Mouse (Mus musculus) neural tube, embryonic 11.5 days (tissue): ENCODE measurements around the gene Adssl1. TPM values are rescaled to one million over a fixed set of nuclear protein-coding genes. Genes with fewer than 3 reads are reported as not detected.

Experiments used
- ATAC-seq: fragments of 200-750 bp; cut with Nextera tagmentation; 2 replicates; pipeline ENCODE4 v1.8.0; 2017; ENCODE audit warnings: moderate number of reproducible peaks, mild to moderate bottlenecking, moderate TSS enrichment, moderate library complexity; ENCODE audit not compliant: insufficient read depth, low FRiP score, low TSS enrichment
- DNase-seq: peaks from one replicate; pipeline ENCODE4 v3.0.0-alpha.2; 2015; ENCODE audit warnings: low spot score
- H3K27ac ChIP-seq: fragments of 300-500 bp; sonication (generic); 2 replicates; pipeline ENCODE4 v1.5.1; 2014; ENCODE audit warnings: low read depth, mild to moderate bottlenecking, low read length
- H3K27me3 ChIP-seq: fragments of 300-500 bp; sonication (generic); 2 replicates; pipeline ENCODE4 v1.6.1; 2014; ENCODE audit warnings: mild to moderate bottlenecking, low read length, mixed read lengths; ENCODE audit not compliant: control insufficient read depth, insufficient read depth
- H3K36me3 ChIP-seq: fragments of 300-500 bp; sonication (generic); 2 replicates; pipeline ENCODE4 v1.6.1; 2014; ENCODE audit warnings: mild to moderate bottlenecking, low read length, moderate library complexity, mixed read lengths; ENCODE audit not compliant: control insufficient read depth, insufficient read depth
- H3K4me1 ChIP-seq: fragments of 300-500 bp; sonication (generic); 2 replicates; pipeline ENCODE4 v1.6.1; 2014; ENCODE audit warnings: low read length, mixed read lengths; ENCODE audit not compliant: control insufficient read depth, insufficient read depth
- H3K4me2 ChIP-seq: fragments of 300-500 bp; sonication (generic); 2 replicates; pipeline ENCODE4 v1.6.1; 2014; ENCODE audit warnings: low read depth, mild to moderate bottlenecking, moderate library complexity
- H3K4me3 ChIP-seq: fragments of 300-500 bp; sonication (generic); 2 replicates; pipeline ENCODE4 v1.5.1; 2014; ENCODE audit warnings: low read depth, low read length
- H3K9ac ChIP-seq: fragments of 300-500 bp; sonication (generic); 2 replicates; pipeline ENCODE4 v1.6.1; 2014; ENCODE audit warnings: mild to moderate bottlenecking, low read length
- H3K9me3 ChIP-seq: fragments of 300-500 bp; sonication (generic); 2 replicates; pipeline ENCODE4 v1.6.1; 2016; ENCODE audit warnings: low read length; ENCODE audit not compliant: control insufficient read depth
- whole genome bisulfite sequencing: fragments of 180-500 bp; shearing (Covaris S2); extraction: QIAGEN DNeasy Blood & Tissue Kit; methylation state at CpG from one replicate; pipeline ENCODE4 v1.1.7; 2014; 5-methylcytosine and 5-hydroxymethylcytosine counted together
- polyA plus RNA-seq: library from polyadenylated mRNA; unstranded; fragments of >200 nt; fragmentation: Nextera tagmentation; extraction: Ambion mirVana; gene quantifications from 2 replicates; pipeline ENCODE4 v1.2.1, GENCODE M21; 2014

Adssl1 gene
- polyA plus RNA-seq, 1 experiment from 2014 or later, result 4.6 TPM

- no peaks in the 10 kb centered on the region for H3K9me3 ChIP-seq
- 0 out of 2 replicates have a peak, but pooled peaks cover 2% of the 10 kb centered on the region for H3K36me3 ChIP-seq
- H3K9ac ChIP-seq, result no peak overlapping the region
- no peak overlapping the region for H3K4me3 ChIP-seq
- 96% methylated on average over 5 of the region's 5 CpGs for WGBS
- H3K27me3 ChIP-seq, result no peaks in the 10 kb centered on the region
- DNase-seq, result no peak
- H3K4me2 ChIP-seq, result no peak overlapping the region
- no peak overlapping the region for H3K27ac ChIP-seq
- H3K4me1 ChIP-seq, result peaks cover 12% of the 10 kb centered on the region
- ATAC-seq, result no peak
These were observed 28.2 kb downstream of the Adssl1 start for GRCm38 (mm10) chr12:112648081-112648480.

GRCm38 (mm10) chr12:112651778-112652439, 32.1 kb downstream of the Adssl1 start:
- Histone ChIP-seq H3K27ac (no peak overlapping the region), H3K9ac (no peak overlapping the region), H3K4me2 (no peak overlapping the region), H3K4me1 (peaks cover 6% of the 10 kb centered on the region; the same call in 1 of the 2 replicates), H3K27me3 (no peaks in the 10 kb centered on the region), H3K36me3 (peaks cover 26% of the 10 kb centered on the region), H3K4me3 (no peak overlapping the region), H3K9me3 (no peaks in the 10 kb centered on the region)
- DNase-seq, result no peak
- ATAC-seq, result no peak
- WGBS, result 90% methylated on average over 5 of the region's 5 CpGs

DNA sequence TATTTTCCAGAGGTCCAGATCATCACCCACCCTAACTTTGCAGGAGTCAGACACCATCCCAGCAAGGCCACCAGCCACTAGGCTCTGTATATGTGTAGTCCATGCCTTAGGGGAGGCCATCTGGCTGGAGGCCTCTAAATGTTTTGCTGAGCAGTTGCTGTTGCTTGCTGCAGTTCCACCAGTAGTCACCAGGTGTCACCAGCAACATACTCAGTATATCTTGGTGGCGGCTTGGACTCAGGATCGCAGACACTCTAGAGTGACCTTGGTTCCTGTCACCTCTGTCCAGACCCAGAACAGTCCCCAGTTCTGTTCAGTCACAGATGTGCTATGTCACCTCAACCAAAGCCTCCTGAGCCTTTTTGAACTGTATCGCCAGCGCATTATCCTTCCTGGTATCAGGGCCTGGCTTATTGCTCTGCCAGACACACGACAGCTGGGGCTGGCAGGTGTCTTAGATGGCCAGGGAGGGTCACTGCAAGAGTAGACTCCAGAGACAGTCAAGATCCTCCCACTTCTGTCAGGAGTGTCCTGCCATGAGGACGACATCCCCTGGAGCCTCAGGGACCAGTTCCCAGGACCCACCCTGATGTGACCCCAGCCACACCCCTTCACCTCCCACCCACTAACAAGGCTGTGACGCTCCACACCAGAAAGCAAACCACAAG, 33.4 kb downstream of the Adssl1 start:
- 58% methylated on average over 7 of the region's 7 CpGs for WGBS
- DNase-seq, result peak; percentile 86
- peaks cover 34% of the 10 kb centered on the region for H3K36me3 ChIP-seq
- no peak overlapping the region for H3K4me2 ChIP-seq
- no peak overlapping the region for H3K9ac ChIP-seq
- H3K27ac ChIP-seq, result peak overlapping the region; percentile 27; the same call in 1 of the 2 replicates
- H3K4me3 ChIP-seq, result no peak overlapping the region
- H3K9me3 ChIP-seq, result no peaks in the 10 kb centered on the region
- no peaks in the 10 kb centered on the region for H3K27me3 ChIP-seq
- ATAC-seq, result peak; percentile 48; the same call in 1 of the 2 replicates
- peaks cover 6% of the 10 kb centered on the region; the same call in 1 of the 2 replicates for H3K4me1 ChIP-seq

DNA sequence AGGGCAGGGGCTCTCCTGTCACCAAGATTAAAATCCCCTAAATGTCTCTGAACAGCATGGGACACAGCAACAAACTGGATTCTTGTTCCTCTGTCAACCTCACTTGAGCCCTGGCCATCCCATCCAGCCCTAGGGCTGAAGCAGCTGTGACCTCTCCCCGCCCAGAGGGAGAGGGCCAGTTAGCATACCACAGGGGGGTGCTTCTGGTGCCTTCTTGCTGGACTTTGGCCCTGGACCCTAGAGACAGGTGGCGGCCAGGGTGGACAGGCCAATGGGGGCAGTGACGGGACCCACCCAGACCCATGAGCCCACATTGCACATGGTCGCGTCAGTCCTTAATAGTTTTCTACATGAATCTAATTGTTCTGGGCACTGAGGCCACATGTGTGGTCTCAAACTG, 34.2 kb downstream of the Adssl1 start:
- peak overlapping the region; percentile 27; the same call in 1 of the 2 replicates for H3K27ac ChIP-seq
- H3K9me3 ChIP-seq, result no peaks in the 10 kb centered on the region
- WGBS, result 85% methylated on average over 5 of the region's 5 CpGs
- no peaks in the 10 kb centered on the region for H3K27me3 ChIP-seq
- no peak overlapping the region for H3K9ac ChIP-seq
- H3K4me2 ChIP-seq, result no peak overlapping the region
- no peak overlapping the region for H3K4me3 ChIP-seq
- DNase-seq (no peak), ATAC-seq (no peak)
- peaks cover 6% of the 10 kb centered on the region; the same call in 1 of the 2 replicates for H3K4me1 ChIP-seq
- H3K36me3 ChIP-seq, result peaks cover 40% of the 10 kb centered on the region

DNA sequence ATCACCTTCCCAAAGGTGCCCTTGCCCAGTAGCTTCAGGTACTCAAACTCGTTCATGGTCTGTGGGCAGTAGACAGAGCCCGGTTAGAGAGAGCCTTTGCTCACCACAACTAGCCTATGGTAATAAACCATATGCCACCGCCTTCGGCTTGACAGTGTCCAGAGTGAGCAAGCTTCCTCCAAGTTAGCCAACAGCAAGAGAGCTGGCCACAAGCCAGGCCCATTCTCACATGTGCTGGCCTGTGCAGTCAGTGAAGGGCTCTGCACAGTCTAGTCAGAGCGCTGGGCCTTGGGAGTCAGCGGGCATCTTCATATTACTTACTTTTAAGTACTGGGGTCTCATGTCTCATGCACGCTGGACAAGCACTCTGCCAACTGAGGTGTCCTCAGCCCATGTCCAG, 38.8 kb downstream of the Adssl1 start:
- H3K4me1 ChIP-seq, result peaks cover 33% of the 10 kb centered on the region
- ATAC-seq (no peak), DNase-seq (no peak)
- H3K4me2 ChIP-seq, result no peak overlapping the region
- H3K9ac ChIP-seq, result no peak overlapping the region
- no peaks in the 10 kb centered on the region for H3K9me3 ChIP-seq
- H3K36me3 ChIP-seq, result peaks cover 42% of the 10 kb centered on the region
- WGBS, result 93% methylated on average over 7 of the region's 7 CpGs
- H3K27me3 ChIP-seq, result no peaks in the 10 kb centered on the region
- H3K4me3 ChIP-seq, result no peak overlapping the region
- no peak overlapping the region; the same call in 1 of the 2 replicates for H3K27ac ChIP-seq

- no peaks in the 10 kb centered on the region for H3K9me3 ChIP-seq
- no peaks in the 10 kb centered on the region for H3K27me3 ChIP-seq
- ATAC-seq (no peak), DNase-seq (no peak)
- peaks cover 35% of the 10 kb centered on the region for H3K4me1 ChIP-seq
- WGBS, result 85% methylated on average over 6 of the region's 6 CpGs
- peaks cover 39% of the 10 kb centered on the region for H3K36me3 ChIP-seq
- H3K27ac ChIP-seq, result no peak overlapping the region
- H3K4me2 ChIP-seq, result no peak overlapping the region
- no peak overlapping the region for H3K4me3 ChIP-seq
- H3K9ac ChIP-seq, result no peak overlapping the region
These were observed 39.3 kb downstream of the Adssl1 start for GRCm38 (mm10) chr12:112659109-112659508.

DNA sequence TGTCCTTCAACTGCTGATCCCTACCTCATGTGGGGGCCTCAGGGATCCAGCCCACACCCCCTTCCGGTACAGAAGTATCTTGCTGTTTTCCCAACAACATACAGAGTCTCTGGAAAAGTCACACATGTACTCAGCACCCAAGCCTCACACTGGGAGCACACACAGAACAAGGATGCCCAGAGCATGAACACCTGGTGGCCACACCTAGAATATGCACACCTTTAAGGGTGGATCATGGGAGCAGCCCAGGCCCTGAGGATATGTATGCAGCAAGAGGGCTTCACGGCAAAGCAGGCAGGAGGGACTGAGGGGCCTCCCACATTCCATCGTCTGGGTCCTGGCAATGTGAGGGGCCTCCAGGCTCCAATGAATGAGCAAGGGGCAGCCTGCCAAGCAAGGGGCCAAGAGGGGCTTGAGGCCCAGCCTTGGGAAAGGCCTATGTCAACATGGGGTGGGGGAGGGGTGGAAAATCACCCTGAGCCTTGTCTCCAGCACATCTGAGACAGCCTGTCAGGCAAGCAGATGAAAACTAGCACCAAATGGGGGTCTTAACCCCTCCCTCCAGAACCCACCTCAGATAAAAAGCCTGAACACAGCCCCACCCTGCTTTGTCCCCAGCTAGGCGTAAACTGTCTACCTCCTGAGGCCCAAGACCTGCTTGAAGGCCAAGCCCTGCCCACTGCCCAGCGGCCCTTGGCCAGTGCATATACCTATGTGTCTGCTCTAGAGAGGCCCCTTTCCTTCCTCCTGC, 40.9 kb downstream of the Adssl1 start:
- 40% methylated on average over 5 of the region's 5 CpGs for WGBS
- Histone ChIP-seq H3K27ac (peak overlapping the region; percentile 73), H3K4me1 (peaks cover 50% of the 10 kb centered on the region), H3K36me3 (peaks cover 27% of the 10 kb centered on the region), H3K4me2 (no peak overlapping the region), H3K4me3 (0 out of 2 replicates have a peak overlapping the region, but pooled peaks have one; percentile 4), H3K9me3 (no peaks in the 10 kb centered on the region), H3K27me3 (no peaks in the 10 kb centered on the region), H3K9ac (0 out of 2 replicates have a peak overlapping the region, but pooled peaks have one; percentile 18)
- ATAC-seq (peak; percentile 25), DNase-seq (peak; percentile 78)

- peaks cover 54% of the 10 kb centered on the region for H3K4me1 ChIP-seq
- H3K27me3 ChIP-seq, result no peaks in the 10 kb centered on the region
- no peaks in the 10 kb centered on the region for H3K9me3 ChIP-seq
- ATAC-seq, result no peak
- H3K9ac ChIP-seq, result peak overlapping the region; percentile 18; the same call in 1 of the 2 replicates
- DNase-seq, result no peak
- no peak overlapping the region for H3K4me2 ChIP-seq
- 83% methylated on average over 3 of the region's 3 CpGs for WGBS
- H3K36me3 ChIP-seq, result peaks cover 22% of the 10 kb centered on the region
- H3K4me3 ChIP-seq, result no peak overlapping the region
- peak overlapping the region; percentile 73 for H3K27ac ChIP-seq
These were observed 41.4 kb downstream of the Adssl1 start for GRCm38 (mm10) chr12:112661327-112661605.
